Mouse (Mus musculus) liver, embryonic 14.5 days (tissue): ENCODE measurements at regions not wholly inside any gene's neighbourhood (a gene's known extent, or its start where the extent isn't known, plus 50 kb on each side); places are given as distances from the start of the nearest gene placed in this dataset.

Source experiments
- ATAC-seq: fragments of 200-750 bp; cut with Nextera tagmentation; 2 replicates; pipeline ENCODE4 v1.8.0; 2017; ENCODE audit warnings: moderate number of reproducible peaks, mild to moderate bottlenecking, moderate library complexity; ENCODE audit not compliant: insufficient read depth
- DNase-seq, 3 experiments: peaks; one replicate each; pipeline ENCODE4 v3.0.0-alpha.2; 2012 to 2013; ENCODE audit warnings: low read depth in 3 of 3, low spot score in 3 of 3
- H3K27ac ChIP-seq: fragments of 300-500 bp; sonication (generic); 2 replicates; pipeline ENCODE4 v1.5.1; 2014; ENCODE audit warnings: moderate library complexity, mild to moderate bottlenecking, control low read depth, inconsistent platforms
- H3K27me3 ChIP-seq: fragments of 300-500 bp; sonication (generic); 2 replicates; pipeline ENCODE4 v1.6.1; 2014; ENCODE audit warnings: mild to moderate bottlenecking, low read length, moderate library complexity; ENCODE audit not compliant: control insufficient read depth, insufficient read depth
- H3K36me3 ChIP-seq: fragments of 300-500 bp; sonication (generic); replicated peaks from 2 replicates; pipeline ENCODE4 v1.6.1; 2014; ENCODE audit warnings: low read depth; ENCODE audit not compliant: control insufficient read depth, insufficient read depth
- H3K4me1 ChIP-seq, 2 experiments: fragments of 200-500 bp in 1 of 2; fragments of 300-500 bp in 1 of 2; sonication (generic) in 1 of 2; replicated peaks; 2 replicates each; pipeline ENCODE4 v1.6.1; 2012 to 2014; ENCODE audit warnings: antibody characterized with exemption in 1 of 2, inconsistent platforms in 1 of 2, low read length in 1 of 2; ENCODE audit not compliant: control insufficient read depth in 2 of 2, insufficient read depth in 2 of 2
- H3K4me2 ChIP-seq: fragments of 300-500 bp; sonication (generic); 2 replicates; pipeline ENCODE4 v1.6.1; 2014; ENCODE audit warnings: low read depth, mild to moderate bottlenecking, control low read depth, moderate library complexity
- H3K4me3 ChIP-seq, 2 experiments: fragments of 200-500 bp in 1 of 2; fragments of 300-500 bp in 1 of 2; sonication (generic) in 1 of 2; 2 replicates each; pipeline ENCODE4 v1.5.1; 2012 to 2014; ENCODE audit warnings: low read depth in 2 of 2, low read length in 2 of 2, mild to moderate bottlenecking in 2 of 2, control low read depth in 1 of 2, inconsistent platforms in 1 of 2, moderate library complexity in 1 of 2; ENCODE audit not compliant: insufficient read depth in 1 of 2
- H3K9ac ChIP-seq: fragments of 300-500 bp; sonication (generic); replicated peaks from 2 replicates; pipeline ENCODE4 v1.6.1; 2014; ENCODE audit warnings: mild to moderate bottlenecking, control low read depth, moderate library complexity
- H3K9me3 ChIP-seq: fragments of 300-500 bp; sonication (generic); 2 replicates; pipeline ENCODE4 v1.6.1; 2016; ENCODE audit warnings: low read length, mixed read lengths; ENCODE audit not compliant: control insufficient read depth
- CTCF ChIP-seq: IDR thresholded peaks from 2 replicates; pipeline ENCODE4 v1.5.1; 2016; ENCODE audit warnings: antibody characterized with exemption, low read depth, control low read depth
- EP300 ChIP-seq: IDR thresholded peaks from 2 replicates; pipeline ENCODE4 v1.6.1; 2016; ENCODE audit warnings: antibody characterized with exemption, low read depth
- WGBS: fragments of 180-500 bp; shearing (Covaris S2); extraction: QIAGEN DNeasy Blood & Tissue Kit; methylation state at CpG from one replicate; pipeline ENCODE4 v1.1.7; 2014; ENCODE audit not compliant: insufficient replicate concordance; 5-methylcytosine and 5-hydroxymethylcytosine counted together

DNA sequence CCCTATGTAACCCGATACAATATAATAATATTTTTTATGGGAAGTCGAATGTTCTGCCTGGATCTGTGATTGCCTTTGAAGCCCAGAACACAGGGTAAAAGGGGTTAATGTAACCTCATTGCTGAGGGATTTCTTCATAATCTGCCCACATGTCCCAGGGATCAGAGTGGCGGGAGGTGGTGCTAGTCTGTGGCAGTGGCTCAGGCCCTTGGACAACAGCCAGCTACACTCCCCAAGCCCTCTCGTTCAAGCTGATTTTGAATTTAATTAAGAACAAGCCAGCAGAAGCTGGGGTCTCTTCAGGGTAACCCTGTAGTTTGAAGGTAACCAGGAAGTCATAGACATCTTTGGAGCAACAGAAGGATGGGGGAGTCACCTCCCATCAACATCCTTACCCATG lies 171.5 kb downstream of the Sox9 start:
- Histone ChIP-seq H3K4me1 (no peaks in the 10 kb centered on the region), H3K9ac (no peak overlapping the region), H3K4me2 (no peak overlapping the region), H3K27ac (no peak overlapping the region), H3K27me3 (no peaks in the 10 kb centered on the region), H3K9me3 (no peaks in the 10 kb centered on the region), H3K36me3 (no peaks in the 10 kb centered on the region), H3K4me3 (no peak overlapping the region)
- TF ChIP-seq EP300 = no peak
- no peak for TF ChIP-seq CTCF
- ATAC-seq = no peak
- WGBS = 48% methylated on average over 4 of the region's 4 CpGs
- DNase-seq = no peak

DNA sequence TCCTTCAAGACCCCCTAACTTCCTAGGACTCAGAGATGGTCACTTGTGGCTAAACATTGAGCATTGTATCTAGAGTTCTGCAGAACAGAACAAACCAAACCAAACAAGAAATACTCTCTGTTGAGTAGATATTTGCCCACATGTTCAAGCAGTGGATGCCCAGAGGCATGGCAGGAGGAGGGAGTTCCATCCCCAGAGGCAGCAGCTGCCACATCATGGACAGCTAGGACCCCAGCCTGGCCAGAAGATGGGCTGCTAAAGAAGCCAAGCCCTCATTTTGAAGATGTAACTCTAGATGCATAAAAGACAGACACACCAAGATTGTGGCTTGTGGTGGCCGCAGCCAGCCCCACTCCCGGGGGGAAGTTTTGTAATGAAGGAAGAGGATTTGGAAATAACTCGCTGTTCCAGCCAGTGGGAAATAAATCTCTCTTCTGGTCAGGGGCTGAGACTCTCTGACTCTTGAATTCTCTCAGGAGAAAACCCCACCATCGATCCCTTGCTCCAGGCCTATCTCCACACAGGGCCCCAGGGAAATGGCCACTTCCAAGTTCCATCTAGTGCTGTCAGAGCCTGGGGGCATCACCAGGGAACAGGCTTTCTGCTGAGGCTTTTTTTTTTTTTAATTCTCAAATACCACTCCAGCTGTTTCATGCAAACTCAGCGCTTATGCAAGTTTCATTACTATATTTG lies 174.9 kb downstream of the Sox9 start:
- ATAC-seq = no peak
- H3K4me1 ChIP-seq = no peaks in the 10 kb centered on the region
- H3K9me3 ChIP-seq = no peaks in the 10 kb centered on the region
- TF ChIP-seq CTCF (no peak), EP300 (no peak)
- H3K4me2 ChIP-seq = no peak overlapping the region
- H3K9ac ChIP-seq = no peak overlapping the region
- H3K27me3 ChIP-seq = no peaks in the 10 kb centered on the region
- no peak overlapping the region for H3K4me3 ChIP-seq
- 59% methylated on average over 5 of the region's 5 CpGs for WGBS
- DNase-seq = no peak
- H3K27ac ChIP-seq = no peak overlapping the region
- no peaks in the 10 kb centered on the region for H3K36me3 ChIP-seq

DNA sequence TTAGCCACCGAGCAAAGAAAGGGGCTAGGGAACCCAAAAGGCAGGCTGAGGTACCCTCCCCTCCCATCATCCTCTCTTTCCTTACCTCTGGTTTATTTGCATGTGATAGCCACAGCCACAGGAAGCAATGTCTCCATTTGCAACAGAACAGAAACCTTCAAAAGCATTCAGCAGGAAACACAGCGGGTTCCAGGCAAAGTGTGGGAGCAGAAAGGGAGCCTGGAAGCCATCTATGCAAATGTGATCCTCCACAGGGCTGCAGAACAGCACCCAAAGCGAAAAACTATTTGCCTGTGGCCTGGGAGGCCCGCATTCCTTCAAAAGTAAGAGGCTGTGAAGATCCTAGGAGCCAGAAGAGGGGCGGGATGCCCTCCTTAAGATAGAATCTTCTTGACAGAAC lies 177.6 kb downstream of the Sox9 start:
- 3% methylated on average over 5 of the region's 5 CpGs for WGBS
- Histone ChIP-seq H3K4me3 (no peak overlapping the region), H3K4me1 (no peaks in the 10 kb centered on the region), H3K9ac (no peak overlapping the region), H3K4me2 (no peak overlapping the region), H3K36me3 (no peaks in the 10 kb centered on the region), H3K9me3 (no peaks in the 10 kb centered on the region), H3K27ac (no peak overlapping the region), H3K27me3 (no peaks in the 10 kb centered on the region)
- TF ChIP-seq EP300 = no peak
- TF ChIP-seq CTCF = no peak
- DNase-seq (no peak), ATAC-seq (no peak)

DNA sequence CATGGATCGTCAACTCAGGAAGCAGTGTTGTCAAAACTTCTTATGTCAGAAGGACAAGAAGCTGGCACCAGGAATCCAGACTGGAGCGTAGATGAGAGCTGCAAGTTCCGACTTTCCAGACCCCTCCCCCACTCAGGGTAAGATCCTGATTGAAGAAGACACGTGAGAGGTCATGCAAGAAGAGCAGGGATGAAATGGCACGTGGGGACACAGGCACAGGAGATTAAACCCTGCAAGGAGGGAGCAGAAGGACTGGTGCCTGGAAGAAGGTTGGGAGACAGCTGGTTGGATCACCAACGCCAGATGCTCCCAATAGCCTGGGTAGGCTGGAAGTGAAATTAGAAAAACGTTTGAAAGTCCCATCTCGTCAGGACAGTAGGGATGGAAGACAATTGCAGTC lies 191.3 kb downstream of the Sox9 start:
- Histone ChIP-seq H3K4me3 (no peak overlapping the region), H3K27ac (no peak overlapping the region), H3K4me2 (no peak overlapping the region), H3K36me3 (no peaks in the 10 kb centered on the region), H3K4me1 (no peaks in the 10 kb centered on the region), H3K9ac (no peak overlapping the region), H3K27me3 (no peaks in the 10 kb centered on the region; the same call in none of the 2 replicates), H3K9me3 (no peaks in the 10 kb centered on the region)
- no peak for TF ChIP-seq CTCF
- TF ChIP-seq EP300 = no peak
- 50% methylated on average over 8 of the region's 8 CpGs for WGBS
- DNase-seq (no peak), ATAC-seq (no peak)

DNA sequence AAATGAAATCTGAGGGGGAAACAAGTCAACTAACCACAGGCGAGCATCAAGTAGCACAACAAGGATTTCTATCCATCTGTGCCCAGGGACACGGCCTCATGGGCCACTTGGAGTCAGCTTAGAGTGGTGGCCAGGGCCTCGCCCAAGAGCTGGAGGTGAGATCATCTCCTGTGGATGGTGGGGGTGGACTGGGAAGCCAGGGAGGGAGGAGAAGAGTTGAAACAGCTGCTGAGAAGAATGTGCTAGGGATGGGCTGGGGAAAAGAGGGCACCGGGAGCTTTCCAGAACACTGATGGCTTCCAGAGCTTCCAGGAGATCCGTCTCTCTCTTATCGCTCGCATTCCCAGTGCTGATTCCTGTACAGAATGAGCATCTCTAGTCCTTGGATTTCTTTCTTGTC lies 192.9 kb downstream of the Sox9 start:
- Histone ChIP-seq H3K9ac (no peak overlapping the region), H3K9me3 (no peaks in the 10 kb centered on the region), H3K27me3 (no peaks in the 10 kb centered on the region; the same call in none of the 2 replicates), H3K4me1 (no peaks in the 10 kb centered on the region), H3K36me3 (no peaks in the 10 kb centered on the region), H3K4me2 (no peak overlapping the region), H3K4me3 (no peak overlapping the region), H3K27ac (no peak overlapping the region)
- ATAC-seq (no peak), DNase-seq (no peak)
- 71% methylated on average over 7 of the region's 7 CpGs for WGBS
- TF ChIP-seq EP300 = no peak
- TF ChIP-seq CTCF = no peak
